8 mouse cellular contexts compared by ENCODE assay signal in genomic region chr7:67371351-67371890, GRCm38 (mm10). TPM values are rescaled to one million over a fixed set of nuclear protein-coding genes. Genes with fewer than 3 reads are reported as not detected.
DNase-seq lines count a peak whose midpoint lies in the region; ATAC-seq and TF ChIP-seq lines count a peak whose summit lies in the region.

No protein-coding gene starts in this region.

- peak overlapping the region; percentile 71 for H3K4me2 ChIP-seq in hindbrain, embryonic 16.5 days (ENCODE audit: low read length)
- H3K4me2 ChIP-seq in midbrain, postnatal 0 days (ENCODE audit: low read depth, low read length, poor library complexity, severe bottlenecking) = peak overlapping the region; percentile 93

- peak overlapping the region; percentile 100 for H3K4me3 ChIP-seq in liver, adult 2 months (ENCODE audit: insufficient read depth, low read depth, low read length)
- peak overlapping the region; percentile 71 for H3K4me3 ChIP-seq in brown adipose tissue, adult 24 weeks (ENCODE audit: insufficient read depth, low read depth, low read length)
- peak overlapping the region; percentile 82 for H3K4me3 ChIP-seq in hindbrain, embryonic 16.5 days (ENCODE audit: low read length)
- H3K4me3 ChIP-seq in midbrain, postnatal 0 days (ENCODE audit: low read depth, low read length) = peak overlapping the region; percentile 96

- H3K9ac ChIP-seq in liver, adult 2 months (ENCODE audit: low read depth, low read length) = peak overlapping the region; percentile 99
- H3K9ac ChIP-seq in hindbrain, embryonic 16.5 days (ENCODE audit: low read depth, low read length) = peak overlapping the region; percentile 100
- H3K9ac ChIP-seq in midbrain, postnatal 0 days (replicated peaks; ENCODE audit: low read length, poor library complexity, severe bottlenecking) = peak overlapping the region; percentile 99

- TF ChIP-seq CTCF in liver, adult 2 months (IDR thresholded peaks at IDR 0.05; ENCODE audit: low read depth, low read length) = no peak
- no peak for TF ChIP-seq CTCF in midbrain, postnatal 0 days (IDR thresholded peaks at IDR 0.05)

- H3K36me3 ChIP-seq in liver, adult 2 months (ENCODE audit: control insufficient read depth, insufficient read depth, low read length) = no peaks in the 10 kb centered on the region
- H3K36me3 ChIP-seq in hindbrain, embryonic 16.5 days (ENCODE audit: control insufficient read depth, insufficient read depth, low read length) = no peaks in the 10 kb centered on the region
- H3K36me3 ChIP-seq in midbrain, postnatal 0 days (ENCODE audit: insufficient read depth, low read length) = no peaks in the 10 kb centered on the region

- H3K27ac ChIP-seq in liver, adult 2 months (replicated peaks; ENCODE audit: insufficient read depth, low read depth, low read length) = peak overlapping the region; percentile 91
- H3K27ac ChIP-seq in brown adipose tissue, adult 24 weeks (replicated peaks; ENCODE audit: low read depth, low read length) = peak overlapping the region; percentile 83
- H3K27ac ChIP-seq in hindbrain, embryonic 16.5 days (ENCODE audit: low read depth, low read length) = no peak overlapping the region
- peak overlapping the region; percentile 100; the same call in 1 of the 2 replicates for H3K27ac ChIP-seq in midbrain, postnatal 0 days (ENCODE audit: low read depth, low read length)

- 2% methylated on average over 10 of the region's 10 CpGs for WGBS in liver, adult 2 months
- 12% methylated on average over 10 of the region's 10 CpGs for WGBS in hindbrain, embryonic 16.5 days
- 11% methylated on average over 10 of the region's 10 CpGs for WGBS in midbrain, postnatal 0 days

- H3K4me1 ChIP-seq in liver, adult 2 months (ENCODE audit: control insufficient read depth, insufficient read depth, low read length) = peaks cover 24% of the 10 kb centered on the region
- peaks cover 3% of the 10 kb centered on the region for H3K4me1 ChIP-seq in brown adipose tissue, adult 24 weeks (ENCODE audit: control insufficient read depth, insufficient read depth, insufficient read length, low read length)
- peaks cover 11% of the 10 kb centered on the region for H3K4me1 ChIP-seq in hindbrain, embryonic 16.5 days (ENCODE audit: control insufficient read depth, insufficient read depth, low read depth, low read length)
- H3K4me1 ChIP-seq in midbrain, postnatal 0 days (ENCODE audit: insufficient read depth, low read length) = no peaks in the 10 kb centered on the region

- no peaks in the 10 kb centered on the region for H3K9me3 ChIP-seq in hindbrain, embryonic 16.5 days (ENCODE audit: control insufficient read depth, low read length)
- no peaks in the 10 kb centered on the region for H3K9me3 ChIP-seq in midbrain, postnatal 0 days (ENCODE audit: low read length)

- no peak for TF ChIP-seq POLR2A in liver, adult 2 months (IDR thresholded peaks at IDR 0.05; ENCODE audit: extremely low read depth, insufficient read depth, low read length)

- ATAC-seq in hindbrain, embryonic 16.5 days = no peak
- ATAC-seq in midbrain, postnatal 0 days (ENCODE audit: low FRiP score) = no peak

- H3K27me3 ChIP-seq in liver, adult 2 months (ENCODE audit: control insufficient read depth, insufficient read depth, low read length) = no peaks in the 10 kb centered on the region
- H3K27me3 ChIP-seq in hindbrain, embryonic 16.5 days (replicated peaks; ENCODE audit: control insufficient read depth, insufficient read depth, low read length) = no peaks in the 10 kb centered on the region
- no peaks in the 10 kb centered on the region for H3K27me3 ChIP-seq in midbrain, postnatal 0 days (ENCODE audit: insufficient read depth, low read length)

- peaks cover 15% of the 10 kb centered on the region for H3K79me2 ChIP-seq in liver, adult 2 months (ENCODE audit: control insufficient read depth, insufficient read depth, low read length)

- peak; percentile 97 for DNase-seq in liver, adult 2 months (ENCODE audit: extremely low read depth, low read depth, low spot score)
- DNase-seq in liver = no peak
- no peak for DNase-seq in midbrain, postnatal 0 days (ENCODE audit: low spot score)
- no peak for DNase-seq in urinary bladder, postnatal 14 days (ENCODE audit: low spot score)
- no peak for DNase-seq in layer of hippocampus, adult 11-12 months (ENCODE audit: low spot score)
- no peak for DNase-seq in adrenal gland, adult 8-10 months

RNA-seq across cellular contexts. Expression of gene Mef2a, which starts 1.2 kb away (rescaled TPM):
- total RNA-seq in liver, adult 2 months (2014; rRNA removed) = 22.7 and 24.8 TPM in 2 replicates
- polyA plus RNA-seq in liver, adult 2 months (2012; rRNA removed) = 5.5 and 12.0 TPM in 2 replicates
- polyA plus RNA-seq in brown adipose tissue, adult 24 weeks (2012; ENCODE audit: insufficient read depth, insufficient read length, missing spikeins) = 28.5 and 38.9 TPM in 2 replicates
- 35.4 and 38.0 TPM in 2 replicates for polyA plus RNA-seq in hindbrain, embryonic 16.5 days (2015; fragmentation: Nextera tagmentation; extraction: Ambion mirVana)
- total RNA-seq in midbrain, postnatal 0 days (2014; rRNA removed) = 62.4 and 73.3 TPM in 2 replicates
- polyA plus RNA-seq in midbrain, postnatal 0 days (2015; fragmentation: Nextera tagmentation; extraction: Ambion mirVana) = 35.7 and 40.4 TPM in 2 replicates
- total RNA-seq in adrenal gland, adult 8-10 months (2022) = 10 to 100 TPM; 47.9 to 76.3 (median 63.2) TPM
